Mouse (Mus musculus): ENCODE measurements around the gene Trnau1ap.
A peak's percentile ranks its signal among the peaks of the same experiment; 100 is the strongest.

Trnau1ap gene

GRCm38 (mm10) chr4:132329115-132329834 is at the start of gene Trnau1ap:
Trnau1ap (minus strand) TSS chr4:132329538.
- peak; percentile 96 for DNase-seq (ENCODE audit: low read depth, low spot score)

DNA sequence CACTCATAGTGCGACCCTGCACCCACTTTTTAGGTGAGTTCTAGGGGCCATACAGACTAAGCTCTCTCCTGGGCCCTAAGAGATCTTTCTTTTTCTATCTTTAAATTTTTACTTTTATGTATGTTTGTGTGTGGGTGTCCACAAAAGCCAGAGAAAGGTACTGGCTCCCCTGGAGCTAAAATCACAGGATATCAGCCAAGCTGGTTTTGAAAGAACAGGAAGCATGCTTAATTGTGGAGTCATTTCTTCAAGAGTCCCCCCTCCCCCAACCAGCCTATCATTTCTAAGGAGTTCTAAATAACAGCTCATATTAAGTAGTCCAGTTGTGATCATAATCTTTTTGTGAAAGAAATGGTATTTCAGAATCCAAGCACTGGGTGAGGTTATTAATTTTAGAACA is 44.5 kb upstream of the Trnau1ap start:
- no peak for DNase-seq (ENCODE audit: low read depth, low spot score)

DNA sequence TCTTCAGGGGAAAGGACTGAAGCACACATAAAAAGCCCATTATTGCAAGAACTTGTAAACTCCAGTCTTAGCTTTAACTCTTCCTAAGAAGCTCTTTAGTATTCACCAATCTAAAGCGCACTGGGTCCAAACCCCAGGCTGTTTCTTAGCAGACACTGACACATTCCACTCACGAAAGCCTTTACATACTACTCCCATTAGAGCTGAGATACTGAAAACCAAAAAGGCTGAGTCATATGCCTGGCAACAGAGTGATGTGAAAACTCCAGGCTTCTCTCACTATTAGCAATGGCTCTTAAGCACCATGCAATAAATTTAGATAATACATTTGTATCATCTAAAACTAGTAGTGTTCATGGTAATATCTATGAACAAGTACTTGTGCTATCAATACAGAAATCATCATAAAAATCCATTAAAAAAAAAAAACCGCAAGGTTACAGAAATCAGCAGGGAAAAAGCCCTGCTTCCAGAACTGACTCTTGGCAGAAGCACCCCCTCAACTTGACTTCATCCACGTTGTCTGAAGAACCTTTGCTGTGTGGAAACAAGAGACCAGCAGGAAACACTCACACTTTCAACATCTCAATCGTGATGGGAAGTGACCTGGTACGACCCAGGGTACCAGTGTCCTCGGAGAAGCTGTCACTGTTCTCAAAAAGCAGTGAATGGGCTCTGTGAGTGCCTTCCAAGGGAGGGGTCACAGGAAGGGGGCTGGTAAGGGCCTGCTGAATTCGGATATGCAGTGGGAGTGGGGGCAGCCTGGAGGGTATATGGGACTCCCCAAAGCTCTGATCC is 40.8 kb upstream of the Trnau1ap start:
- no peak for DNase-seq (ENCODE audit: low read depth, low spot score)

GRCm38 (mm10) chr4:132367480-132368201 is 38.3 kb upstream of the Trnau1ap start:
- no peak for DNase-seq (ENCODE audit: low read depth, low spot score)

- no peak for DNase-seq (ENCODE audit: low read depth, low spot score)
Measured at GRCm38 (mm10) chr4:132365450-132366060, 36.2 kb upstream of the Trnau1ap start.

GRCm38 (mm10) chr4:132363487-132363886 is 34.1 kb upstream of the Trnau1ap start:
- no peak for DNase-seq (ENCODE audit: low read depth, low spot score)

GRCm38 (mm10) chr4:132359510-132359909 is 30.2 kb upstream of the Trnau1ap start:
- DNase-seq (ENCODE audit: low read depth, low spot score) = no peak

DNA sequence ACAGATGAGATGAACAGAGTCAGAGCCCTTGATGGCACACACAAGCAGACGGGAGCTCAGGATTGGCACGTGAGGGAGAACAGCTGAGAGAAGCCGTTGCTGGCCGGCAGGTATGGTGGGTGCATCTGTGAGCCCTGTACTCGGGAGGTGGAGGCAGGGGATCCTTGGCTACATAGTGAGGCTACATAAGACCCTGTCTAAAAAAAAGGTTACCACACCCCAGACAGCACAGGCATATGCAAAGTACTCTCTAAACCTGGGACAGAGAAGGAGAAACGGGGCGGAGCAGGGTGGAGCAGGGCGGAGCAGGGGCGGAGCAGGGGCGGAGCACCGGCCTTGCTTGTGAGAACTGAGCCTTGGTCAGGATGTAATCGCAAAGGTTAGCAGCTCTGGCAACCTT is 26.8 kb upstream of the Trnau1ap start:
- no peak for DNase-seq (ENCODE audit: low read depth, low spot score)

DNA sequence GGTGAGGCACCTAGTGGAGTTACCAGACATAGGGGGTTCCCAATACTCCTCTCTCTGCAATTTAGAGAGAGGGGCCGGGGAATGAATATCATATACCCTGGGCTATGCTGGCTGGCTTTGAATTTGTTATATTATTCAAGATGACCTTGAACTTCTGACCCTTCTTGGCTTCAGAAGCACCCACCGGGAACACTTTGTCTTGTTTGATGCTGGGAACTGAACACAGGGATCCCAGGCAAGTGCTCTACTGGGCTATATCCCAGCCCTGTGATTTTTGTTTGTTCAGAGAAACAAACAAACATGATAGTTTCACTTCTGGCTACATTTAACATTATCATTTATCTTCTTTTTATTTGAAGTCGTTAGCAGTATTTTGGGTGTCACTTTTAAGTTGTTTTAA is 26.1 kb upstream of the Trnau1ap start:
- no peak for DNase-seq (ENCODE audit: low read depth, low spot score)

GRCm38 (mm10) chr4:132354571-132354970 is 25.2 kb upstream of the Trnau1ap start:
- DNase-seq (ENCODE audit: low read depth, low spot score) = no peak

- peak; percentile 94 for DNase-seq (ENCODE audit: low read depth, low spot score)
Measured at GRCm38 (mm10) chr4:132353481-132353885, 24.1 kb upstream of the Trnau1ap start, which contains the start of gene Rcc1. Rcc1 (minus strand) TSS chr4:132353605.

GRCm38 (mm10) chr4:132352739-132353138 is 23.4 kb upstream of the Trnau1ap start:
- DNase-seq (ENCODE audit: low read depth, low spot score) = no peak

GRCm38 (mm10) chr4:132351401-132351800 is 22.1 kb upstream of the Trnau1ap start:
- DNase-seq (ENCODE audit: low read depth, low spot score) = no peak

DNA sequence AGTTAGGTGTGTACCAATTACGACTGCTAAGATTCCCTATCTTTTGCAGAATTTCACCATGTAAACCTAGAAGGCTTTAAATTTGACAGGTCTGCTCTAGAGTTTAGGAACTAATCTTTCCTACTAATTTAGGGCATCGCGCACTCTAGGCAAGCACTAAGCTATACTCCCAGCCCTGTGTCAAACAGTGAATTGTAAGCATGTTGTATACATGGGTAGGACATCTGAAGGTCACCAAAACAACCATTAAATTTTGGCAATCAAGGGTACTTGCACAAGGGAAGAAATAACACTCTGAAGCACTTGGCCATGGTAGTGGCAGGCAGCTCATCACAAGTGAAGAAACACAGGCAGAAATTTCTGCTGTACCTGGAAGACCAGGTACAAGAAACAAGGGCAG is 21.5 kb upstream of the Trnau1ap start:
- DNase-seq (ENCODE audit: low read depth, low spot score) = no peak

DNA sequence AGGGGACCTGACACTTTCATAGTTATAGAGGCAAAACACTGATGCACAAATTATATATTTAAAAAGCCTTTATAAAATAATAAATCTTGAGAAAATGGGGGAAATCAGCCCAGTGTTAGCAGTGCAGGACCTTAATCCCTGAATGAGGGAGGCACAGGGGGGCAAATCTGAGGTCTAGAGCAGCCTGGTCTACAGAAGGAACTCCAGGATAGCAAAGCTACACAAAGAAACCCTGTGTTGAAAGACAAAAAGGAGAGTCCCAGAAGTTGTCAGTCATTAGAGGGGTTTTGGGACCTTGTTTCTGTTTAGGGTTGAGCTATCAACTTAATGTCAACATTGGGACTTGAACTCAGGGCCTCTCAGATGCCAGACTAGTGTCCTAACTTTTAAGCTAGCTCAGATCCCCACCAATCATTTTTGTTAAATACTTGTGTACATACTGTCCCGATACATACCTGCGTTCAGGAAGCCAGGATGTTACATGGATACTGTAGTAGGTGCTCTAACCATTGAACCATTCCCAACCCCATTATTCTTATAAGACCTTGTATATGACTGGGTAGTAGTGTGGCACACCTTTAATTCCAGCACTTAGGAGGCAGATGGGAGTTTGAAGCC is 20.9 kb upstream of the Trnau1ap start:
- DNase-seq (ENCODE audit: low read depth, low spot score) = no peak

DNA sequence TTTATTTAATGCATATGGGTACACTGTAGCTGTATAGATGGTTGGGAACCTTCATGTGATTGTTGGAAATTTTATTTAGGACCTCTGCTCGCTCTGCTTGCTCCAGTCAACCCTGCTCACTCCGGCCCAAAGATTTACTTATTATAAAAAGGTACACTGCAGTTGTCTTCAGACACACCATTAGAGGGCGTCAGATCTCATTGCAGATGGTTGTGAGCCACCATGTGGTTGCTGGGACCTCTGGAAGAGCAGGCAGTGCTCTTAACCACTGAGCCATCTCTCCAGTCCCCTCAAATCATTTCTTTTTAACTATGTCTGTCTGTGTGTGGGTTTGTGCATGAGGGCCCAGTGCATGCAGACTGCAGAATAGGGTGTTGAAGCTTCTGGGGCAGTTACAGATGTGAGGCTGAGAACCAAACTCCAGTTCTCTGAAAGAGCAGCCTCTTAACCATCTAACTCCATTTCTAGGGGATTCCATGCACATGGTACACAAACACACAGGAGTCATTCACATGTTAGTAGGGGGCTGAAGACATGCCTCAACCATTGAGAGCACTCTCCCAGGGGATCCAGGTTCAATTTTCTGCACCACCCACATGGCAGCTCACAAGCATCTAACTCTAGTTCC is 20.3 kb upstream of the Trnau1ap start:
- DNase-seq (ENCODE audit: low read depth, low spot score) = no peak

- DNase-seq (ENCODE audit: low read depth, low spot score) = no peak
Measured at GRCm38 (mm10) chr4:132346661-132347060, 17.3 kb upstream of the Trnau1ap start.

DNA sequence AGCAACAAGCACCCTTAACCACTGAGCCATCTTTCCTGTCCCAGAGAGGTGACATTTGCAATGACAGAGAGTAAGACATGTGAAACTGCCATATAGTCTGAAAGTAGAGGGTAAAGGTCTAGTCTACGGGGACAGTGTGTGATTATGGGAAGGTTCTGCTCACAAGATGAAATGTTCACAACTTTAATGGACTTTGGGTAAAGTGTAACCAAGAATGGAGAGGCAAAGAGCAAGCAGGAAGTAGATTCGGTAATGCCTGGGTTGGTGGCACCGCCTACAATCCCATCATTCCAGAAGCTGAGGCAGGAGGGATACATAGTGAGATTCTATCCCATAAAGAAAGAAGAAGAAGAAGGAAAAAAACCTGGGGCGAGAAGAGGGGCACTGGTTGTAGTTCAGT is 16.9 kb upstream of the Trnau1ap start:
- DNase-seq (ENCODE audit: low read depth, low spot score) = no peak

GRCm38 (mm10) chr4:132345843-132346212 is 16.5 kb upstream of the Trnau1ap start:
- no peak for DNase-seq (ENCODE audit: low read depth, low spot score)

DNA sequence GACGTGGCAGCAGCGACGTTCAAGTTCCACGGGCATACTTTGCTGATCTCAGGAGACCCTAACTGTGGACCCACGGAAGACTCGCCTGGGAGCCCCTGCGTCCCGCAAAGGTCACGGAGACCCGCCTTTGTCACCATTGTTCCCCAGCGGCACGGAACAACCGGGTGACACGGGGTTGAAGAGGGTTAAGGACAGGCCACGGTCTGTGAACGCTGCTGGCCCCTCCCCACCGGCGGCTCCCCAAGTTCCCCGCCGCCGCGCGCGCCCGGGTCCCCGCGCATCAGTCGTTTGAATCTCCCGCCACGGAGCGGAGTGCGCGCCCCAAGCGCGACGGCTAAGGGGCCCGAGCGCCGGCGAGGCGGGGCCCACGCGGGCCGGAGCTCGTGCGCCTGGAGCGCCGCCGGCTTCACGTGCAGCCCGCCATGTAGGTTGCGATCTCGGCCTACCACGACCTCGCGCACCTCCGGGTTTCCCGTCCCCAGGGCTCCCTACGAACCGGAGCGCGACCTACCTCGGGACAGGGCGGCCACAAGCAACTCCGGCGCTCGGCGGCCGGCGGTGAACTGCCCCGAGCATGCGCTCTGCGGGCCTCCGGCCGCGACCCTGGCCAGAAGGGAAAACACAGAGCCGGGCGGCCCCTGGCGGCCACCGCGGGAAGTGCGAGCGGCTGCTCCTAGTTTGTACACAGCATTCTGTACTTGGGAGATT is 16.0 kb upstream of the Trnau1ap start:
- DNase-seq (ENCODE audit: low read depth, low spot score) = peak; percentile 93

Measured in mesoderm, embryonic 11.5 days (tissue).